Comparison of ENCODE assay signal across 38 mouse cellular contexts in the genomic region with DNA sequence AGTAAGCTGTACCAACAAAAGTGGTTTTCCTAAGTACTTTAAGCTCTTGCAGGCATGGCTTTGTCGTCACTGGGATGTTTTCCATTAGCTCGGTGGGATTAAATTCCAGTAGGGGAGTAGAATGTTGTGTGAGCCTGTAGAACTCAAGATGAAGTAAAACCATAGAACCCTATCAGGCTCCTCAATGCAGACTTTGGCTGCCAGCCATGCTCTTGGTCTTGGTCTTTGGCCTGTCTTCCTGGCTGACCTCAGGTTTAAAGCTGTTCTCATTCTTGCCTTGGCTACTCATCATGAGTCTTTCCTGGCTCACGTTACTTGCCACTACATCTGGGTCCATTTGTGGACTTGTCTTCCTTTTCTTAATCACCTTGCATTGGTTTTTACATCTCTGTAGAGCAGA. TPM values are rescaled to one million over a fixed set of nuclear protein-coding genes. Genes with fewer than 3 reads are reported as not detected.
DNase-seq lines count a peak whose midpoint lies in the region; ATAC-seq and TF ChIP-seq lines count a peak whose summit lies in the region.
"Had no signal": no experiment of that assay in that cellular context is flagged by ENCODE, and none has a peak within 500 bp of the region (broad histone marks: within the 10 kb centered on the region; RNA-seq: fewer than 3 reads in every experiment).

No protein-coding gene starts in this region.

- H3K4me2 ChIP-seq in embryonic facial prominence, embryonic 11.5 days (ENCODE audit: low read depth, low read length) = no peak overlapping the region
- H3K4me2 ChIP-seq in kidney, embryonic 14.5 days (replicated peaks; ENCODE audit: low read depth, low read length) = no peak overlapping the region
- no peak overlapping the region for H3K4me2 ChIP-seq in embryonic facial prominence, embryonic 14.5 days (ENCODE audit: low read depth, low read length)
- H3K4me2 ChIP-seq in hindbrain, embryonic 11.5 days (replicated peaks; ENCODE audit: low read depth, low read length) = no peak overlapping the region
- H3K4me2 ChIP-seq: forebrain, embryonic 12.5 days; heart, embryonic 12.5 days; midbrain, embryonic 13.5 days; neural tube, embryonic 13.5 days had no signal

- H3K27me3 ChIP-seq in embryonic facial prominence, embryonic 11.5 days (ENCODE audit: control insufficient read depth, insufficient read depth, low read length) = no peaks in the 10 kb centered on the region
- H3K27me3 ChIP-seq in embryonic facial prominence, embryonic 10.5 days (replicated peaks; ENCODE audit: low read depth, poor library complexity, severe bottlenecking) = no peaks in the 10 kb centered on the region
- no peaks in the 10 kb centered on the region for H3K27me3 ChIP-seq in kidney, adult 2 months (replicated peaks; ENCODE audit: control insufficient read depth, insufficient read depth, low read length)
- H3K27me3 ChIP-seq in kidney, embryonic 14.5 days (ENCODE audit: control insufficient read depth, insufficient read depth, low read length) = no peaks in the 10 kb centered on the region
- H3K27me3 ChIP-seq in embryonic facial prominence, embryonic 14.5 days (replicated peaks; ENCODE audit: control insufficient read depth, insufficient read depth, low read length) = no peaks in the 10 kb centered on the region
- H3K27me3 ChIP-seq in hindbrain, embryonic 11.5 days (ENCODE audit: control insufficient read depth, insufficient read depth, low read length) = no peaks in the 10 kb centered on the region
- H3K27me3 ChIP-seq: forebrain, embryonic 12.5 days; heart, embryonic 12.5 days; midbrain, embryonic 13.5 days; neural tube, embryonic 13.5 days had no signal

- TF ChIP-seq CTCF in kidney, adult 2 months (conservative IDR thresholded peaks at IDR 0.05; ENCODE audit: insufficient read depth, insufficient read length, low read depth, low read length) = no peak

- H3K4me1 ChIP-seq in embryonic facial prominence, embryonic 11.5 days (ENCODE audit: control insufficient read depth, insufficient read depth, low read length) = no peaks in the 10 kb centered on the region
- H3K4me1 ChIP-seq in embryonic facial prominence, embryonic 10.5 days = peaks cover under 1% of the 10 kb centered on the region; the same call in 1 of the 2 replicates
- no peaks in the 10 kb centered on the region for H3K4me1 ChIP-seq in kidney, adult 2 months (ENCODE audit: control insufficient read depth, insufficient read depth, low read length)
- no peaks in the 10 kb centered on the region for H3K4me1 ChIP-seq in kidney, embryonic 14.5 days (ENCODE audit: control insufficient read depth, insufficient read depth, low read length)
- no peaks in the 10 kb centered on the region for H3K4me1 ChIP-seq in embryonic facial prominence, embryonic 14.5 days (ENCODE audit: control insufficient read depth, insufficient read depth, low read length)
- H3K4me1 ChIP-seq in hindbrain, embryonic 11.5 days (replicated peaks; ENCODE audit: control insufficient read depth, insufficient read depth, low read length) = no peaks in the 10 kb centered on the region
- H3K4me1 ChIP-seq: forebrain, embryonic 12.5 days; hindbrain, embryonic 10.5 days; midbrain, embryonic 13.5 days; neural tube, embryonic 13.5 days had no signal

- no peaks in the 10 kb centered on the region for H3K9me3 ChIP-seq in embryonic facial prominence, embryonic 11.5 days (replicated peaks; ENCODE audit: control insufficient read depth, low read length)
- H3K9me3 ChIP-seq in embryonic facial prominence, embryonic 10.5 days = no peaks in the 10 kb centered on the region
- no peaks in the 10 kb centered on the region for H3K9me3 ChIP-seq in kidney, embryonic 14.5 days (ENCODE audit: control insufficient read depth, low read length)
- no peaks in the 10 kb centered on the region for H3K9me3 ChIP-seq in embryonic facial prominence, embryonic 14.5 days (ENCODE audit: control insufficient read depth, low read length)
- H3K9me3 ChIP-seq in hindbrain, embryonic 11.5 days (ENCODE audit: control insufficient read depth, low read length) = no peaks in the 10 kb centered on the region
- H3K9me3 ChIP-seq: forebrain, embryonic 12.5 days; heart, embryonic 12.5 days; hindbrain, embryonic 10.5 days; midbrain, embryonic 13.5 days; neural tube, embryonic 13.5 days had no signal

- no peak for ATAC-seq in embryonic facial prominence, embryonic 11.5 days (replicated peaks; ENCODE audit: insufficient number of reproducible peaks, low FRiP score, low TSS enrichment, low read depth)
- ATAC-seq in kidney, embryonic 14.5 days (ENCODE audit: low FRiP score, low TSS enrichment) = no peak
- 0 out of 2 replicates have a peak, but pooled peaks have one; percentile 26 for ATAC-seq in embryonic facial prominence, embryonic 14.5 days (ENCODE audit: low read depth)
- ATAC-seq in hindbrain, embryonic 11.5 days (ENCODE audit: low FRiP score) = no peak
- ATAC-seq: forebrain, postnatal 0 days; hindbrain, embryonic 16.5 days; midbrain, embryonic 13.5 days had no signal

- no peak overlapping the region for H3K27ac ChIP-seq in embryonic facial prominence, embryonic 11.5 days (replicated peaks; ENCODE audit: low read depth, low read length)
- no peak overlapping the region for H3K27ac ChIP-seq in embryonic facial prominence, embryonic 10.5 days (replicated peaks)
- H3K27ac ChIP-seq in kidney, adult 2 months (ENCODE audit: insufficient read depth, low read depth, low read length) = no peak overlapping the region
- H3K27ac ChIP-seq in kidney, embryonic 14.5 days (ENCODE audit: low read depth, low read length) = no peak overlapping the region
- no peak overlapping the region for H3K27ac ChIP-seq in embryonic facial prominence, embryonic 14.5 days (replicated peaks; ENCODE audit: low read depth, low read length)
- H3K27ac ChIP-seq in hindbrain, embryonic 11.5 days (ENCODE audit: low read depth, low read length) = no peak overlapping the region
- H3K27ac ChIP-seq: forebrain, embryonic 12.5 days; heart, adult 2 months; hindbrain, embryonic 10.5 days; liver, embryonic 14.5 days; macrophage; midbrain, embryonic 13.5 days; neural tube, embryonic 13.5 days had no signal

- WGBS in embryonic facial prominence, embryonic 11.5 days = 66% methylated on average over 3 of the region's 3 CpGs
- 76% methylated on average over 3 of the region's 3 CpGs for WGBS in embryonic facial prominence, embryonic 10.5 days
- WGBS in kidney, adult 2 months = 41% methylated on average over 3 of the region's 3 CpGs
- 84% methylated on average over 3 of the region's 3 CpGs for WGBS in kidney, embryonic 14.5 days
- 44% methylated on average over 3 of the region's 3 CpGs for WGBS in embryonic facial prominence, embryonic 14.5 days
- 81% methylated on average over 3 of the region's 3 CpGs for WGBS in hindbrain, embryonic 11.5 days

- DNase-seq in embryonic facial prominence, embryonic 11.5 days (ENCODE audit: low spot score) = peak; percentile 15
- no peak for DNase-seq in embryonic facial prominence, embryonic 10.5 days (ENCODE audit: low spot score)
- peak; percentile 87 for DNase-seq in kidney, adult 2 months
- peak; percentile 68 for DNase-seq in embryonic facial prominence, embryonic 14.5 days (ENCODE audit: low spot score)
- DNase-seq in kidney, postnatal 25 days = peak; percentile 82 to 87
- DNase-seq in heart, postnatal 14 days = no peak
- no peak for DNase-seq in hindbrain, embryonic 11.5 days (ENCODE audit: low spot score)
- DNase-seq: adrenal gland, adult 2 months; adrenal gland, postnatal 36 days; cerebellum, adult 2 months; cerebellum, postnatal 14 days; forebrain, postnatal 0 days; heart, adult 2 months; layer of hippocampus, postnatal 36 days; left cerebral cortex, postnatal 4 days; liver; lung, adult 2 months; lung, postnatal 10 days; right cerebral cortex, postnatal 4 days; thymus, postnatal 4 days had no signal

- no peak overlapping the region for H3K9ac ChIP-seq in embryonic facial prominence, embryonic 11.5 days (replicated peaks; ENCODE audit: low read length)
- H3K9ac ChIP-seq in kidney, embryonic 14.5 days (ENCODE audit: low read depth, low read length) = no peak overlapping the region
- H3K9ac ChIP-seq in embryonic facial prominence, embryonic 14.5 days (ENCODE audit: low read depth, low read length) = no peak overlapping the region
- H3K9ac ChIP-seq in hindbrain, embryonic 11.5 days (ENCODE audit: low read depth, low read length) = no peak overlapping the region
- H3K9ac ChIP-seq: forebrain, embryonic 12.5 days; forebrain, postnatal 0 days; heart, embryonic 12.5 days; liver, embryonic 14.5 days; midbrain, embryonic 13.5 days; neural tube, embryonic 13.5 days had no signal

- no peak overlapping the region for H3K4me3 ChIP-seq in embryonic facial prominence, embryonic 11.5 days (ENCODE audit: low read depth, low read length)
- H3K4me3 ChIP-seq in embryonic facial prominence, embryonic 10.5 days = no peak overlapping the region
- no peak overlapping the region for H3K4me3 ChIP-seq in kidney, adult 2 months (ENCODE audit: insufficient read depth, low read depth, low read length)
- H3K4me3 ChIP-seq in kidney, embryonic 14.5 days (ENCODE audit: low read length) = no peak overlapping the region
- no peak overlapping the region for H3K4me3 ChIP-seq in embryonic facial prominence, embryonic 14.5 days (ENCODE audit: low read depth, low read length)
- H3K4me3 ChIP-seq in hindbrain, embryonic 11.5 days (ENCODE audit: low read depth, low read length) = no peak overlapping the region
- H3K4me3 ChIP-seq: erythroblast, embryonic 14.5 days; forebrain, embryonic 12.5 days; heart, adult 2 months; heart, embryonic 12.5 days; hindbrain, embryonic 10.5 days; midbrain, embryonic 13.5 days; neural tube, embryonic 13.5 days had no signal

- TF ChIP-seq POLR2A in kidney, adult 2 months (IDR thresholded peaks at IDR 0.05; ENCODE audit: low read depth, low read length) = no peak

- H3K36me3 ChIP-seq in embryonic facial prominence, embryonic 11.5 days (replicated peaks; ENCODE audit: control insufficient read depth, insufficient read depth, low read depth, low read length) = no peaks in the 10 kb centered on the region
- H3K36me3 ChIP-seq in embryonic facial prominence, embryonic 10.5 days (replicated peaks) = no peaks in the 10 kb centered on the region
- H3K36me3 ChIP-seq in kidney, adult 2 months (ENCODE audit: control insufficient read depth, insufficient read depth, low read length) = no peaks in the 10 kb centered on the region
- no peaks in the 10 kb centered on the region for H3K36me3 ChIP-seq in kidney, embryonic 14.5 days (ENCODE audit: control insufficient read depth, insufficient read depth, low read length)
- H3K36me3 ChIP-seq in embryonic facial prominence, embryonic 14.5 days (ENCODE audit: control insufficient read depth, insufficient read depth, low read length) = no peaks in the 10 kb centered on the region
- H3K36me3 ChIP-seq in hindbrain, embryonic 11.5 days (ENCODE audit: control insufficient read depth, insufficient read depth, low read length) = no peaks in the 10 kb centered on the region
- H3K36me3 ChIP-seq: forebrain, embryonic 12.5 days; heart, embryonic 12.5 days; hindbrain, embryonic 10.5 days; midbrain, embryonic 13.5 days; neural tube, embryonic 13.5 days had no signal

- intact Hi-C loops in heart, postnatal 14 days (cut with DNase I) = no loop called here

RNA-seq across cellular contexts. Expression of a gene that starts 6.5 kb away (rescaled TPM):
- 1.6 and 2.0 TPM in 2 replicates for polyA plus RNA-seq in embryonic facial prominence, embryonic 11.5 days (2014; fragmentation: Nextera tagmentation; extraction: Ambion mirVana)
- polyA plus RNA-seq in embryonic facial prominence, embryonic 10.5 days (2016; fragmentation: Nextera tagmentation; extraction: Ambion mirVana) = 2.2 and 2.9 TPM in 2 replicates
- polyA plus RNA-seq in kidney, adult 2 months (2012; rRNA removed) = 1.7 and 1.8 TPM in 2 replicates
- 1.2 and 1.5 TPM in 2 replicates for polyA plus RNA-seq in kidney, embryonic 14.5 days (2014; fragmentation: Nextera tagmentation; extraction: Ambion mirVana)
- 1.1 and 1.6 TPM in 2 replicates for polyA plus RNA-seq in embryonic facial prominence, embryonic 14.5 days (2014; fragmentation: Nextera tagmentation; extraction: Ambion mirVana)
- 1 to 10 TPM; 1.4 TPM for total RNA-seq in heart, postnatal 14 days (2021)
- 1.1 and 2.0 TPM in 2 replicates for polyA plus RNA-seq in hindbrain, embryonic 11.5 days (2014; fragmentation: Nextera tagmentation; extraction: Ambion mirVana)
- polyA plus RNA-seq: erythroblast, embryonic 14.5 days had no signal

RNA-seq across cellular contexts. Expression of a gene that starts 6.8 kb away (rescaled TPM):
- polyA plus RNA-seq in embryonic facial prominence, embryonic 11.5 days (2014; fragmentation: Nextera tagmentation; extraction: Ambion mirVana) = 577 and 673 TPM in 2 replicates
- polyA plus RNA-seq in embryonic facial prominence, embryonic 10.5 days (2016; fragmentation: Nextera tagmentation; extraction: Ambion mirVana) = 594 and 621 TPM in 2 replicates
- 47.4 and 64.6 TPM in 2 replicates for polyA plus RNA-seq in kidney, adult 2 months (2012; rRNA removed)
- polyA plus RNA-seq in kidney, embryonic 14.5 days (2014; fragmentation: Nextera tagmentation; extraction: Ambion mirVana) = 476 and 591 TPM in 2 replicates
- polyA plus RNA-seq in embryonic facial prominence, embryonic 14.5 days (2014; fragmentation: Nextera tagmentation; extraction: Ambion mirVana) = 497 and 498 TPM in 2 replicates
- total RNA-seq in heart, postnatal 14 days (2021) = 100 to 1,000 TPM; 220 to 280 TPM
- polyA plus RNA-seq in hindbrain, embryonic 11.5 days (2014; fragmentation: Nextera tagmentation; extraction: Ambion mirVana) = 522 and 547 TPM in 2 replicates

RNA-seq across cellular contexts. Expression of a gene that starts 51.6 kb away (rescaled TPM):
- 0.24 and 0.31 TPM in 2 replicates for polyA plus RNA-seq in embryonic facial prominence, embryonic 11.5 days (2014; fragmentation: Nextera tagmentation; extraction: Ambion mirVana)
- not detected in 2 replicates for polyA plus RNA-seq in embryonic facial prominence, embryonic 10.5 days (2016; fragmentation: Nextera tagmentation; extraction: Ambion mirVana)
- not detected in 2 replicates for polyA plus RNA-seq in kidney, adult 2 months (2012; rRNA removed)
- polyA plus RNA-seq in kidney, embryonic 14.5 days (2014; fragmentation: Nextera tagmentation; extraction: Ambion mirVana) = 0.22 and 0.31 TPM in 2 replicates
- polyA plus RNA-seq in embryonic facial prominence, embryonic 14.5 days (2014; fragmentation: Nextera tagmentation; extraction: Ambion mirVana) = not detected in 2 replicates
- 10 to 100 TPM in 1 of 2 experiments, 1 to 10 TPM in 1; 7.2 to 12.1 TPM for total RNA-seq in heart, postnatal 14 days (2021)
- not detected in 2 replicates for polyA plus RNA-seq in hindbrain, embryonic 11.5 days (2014; fragmentation: Nextera tagmentation; extraction: Ambion mirVana)
- total RNA-seq: megakaryocyte-erythroid progenitor cell, adult 5-6 weeks had no signal
- polyA plus RNA-seq: adrenal gland, adult 2 months; brain, embryonic 14.5 days; cerebellum, adult 2 months; cortical plate, adult 2 months; erythroblast, embryonic 14.5 days; forebrain, embryonic 12.5 days; forebrain, postnatal 0 days; heart, adult 2 months; heart, embryonic 12.5 days; heart, postnatal 0 days; hindbrain, embryonic 10.5 days; hindbrain, embryonic 16.5 days; intestine, embryonic 14.5 days; liver, embryonic 14.5 days; lung, adult 2 months; midbrain, embryonic 13.5 days; neural tube, embryonic 13.5 days; stomach, embryonic 14.5 days; testis, adult 2 months; thymus, postnatal 0 days had no signal

Comparison
In these comparisons a context has a peak if more than half of its experiments do, and no peak if none do; other contexts are left out.
1. DNase-seq: peak in embryonic facial prominence, embryonic 11.5 days (single experiment), kidney, adult 2 months (single experiment), embryonic facial prominence, embryonic 14.5 days (single experiment) and kidney, postnatal 25 days (2 of 2); none in embryonic facial prominence, embryonic 10.5 days (single experiment), heart, postnatal 14 days (0 of 2) and hindbrain, embryonic 11.5 days (single experiment).